Mouse (Mus musculus): ENCODE data around the gene Alg13.

DNA sequence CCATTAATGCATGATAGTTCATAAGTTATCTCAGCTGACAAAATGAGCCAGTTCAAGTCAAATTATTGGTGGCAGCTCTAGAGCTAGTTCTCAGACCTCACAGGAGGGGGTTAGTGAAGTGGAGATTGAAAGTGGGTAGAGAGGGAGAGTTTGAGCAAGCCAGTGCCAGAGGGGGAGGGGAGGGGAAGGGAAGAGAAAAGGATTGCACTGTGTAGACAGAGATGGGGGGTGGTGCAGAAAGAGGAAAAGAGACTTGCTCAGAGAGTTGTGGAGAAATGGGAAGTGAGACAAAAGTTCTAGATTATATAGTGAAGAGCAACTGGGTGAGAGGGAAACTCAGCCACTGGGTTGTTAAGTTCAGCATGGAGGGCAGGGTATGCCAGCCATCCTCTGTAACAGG, 20.8 kb downstream of the Alg13 start:
- TF ChIP-seq CTCF (IDR thresholded peaks at IDR 0.05; ENCODE audit: low read depth, low read length) (no peak), POLR2A (IDR thresholded peaks at IDR 0.05; ENCODE audit: extremely low read depth, insufficient read depth, low read length) (no peak)
